Mouse (Mus musculus) midbrain, postnatal 0 days (tissue): ENCODE measurements around the gene Slc25a13. TPM values are rescaled to one million over a fixed set of nuclear protein-coding genes. Genes with fewer than 3 reads are reported as not detected.

ENCODE experiments used
- ATAC-seq: fragments of 200-750 bp; cut with Nextera tagmentation; 2 replicates; pipeline ENCODE4 v1.8.0; 2017; ENCODE audit warnings: moderate number of reproducible peaks, mild to moderate bottlenecking, moderate TSS enrichment, moderate library complexity; ENCODE audit not compliant: low FRiP score
- DNase-seq: peaks from one replicate; pipeline ENCODE4 v3.0.0-alpha.2; 2015; ENCODE audit warnings: low spot score
- H3K27ac ChIP-seq: fragments of 300-500 bp; sonication (generic); 2 replicates; pipeline ENCODE4 v1.5.1; 2014; ENCODE audit warnings: low read depth, mild to moderate bottlenecking, low read length, mixed read lengths
- H3K27me3 ChIP-seq: fragments of 300-500 bp; sonication (generic); 2 replicates; pipeline ENCODE4 v1.6.1; 2014; ENCODE audit warnings: low read length, control low read depth, mixed read lengths; ENCODE audit not compliant: insufficient read depth
- H3K36me3 ChIP-seq: fragments of 300-500 bp; sonication (generic); 2 replicates; pipeline ENCODE4 v1.6.1; 2014; ENCODE audit warnings: low read length, control low read depth, mixed read lengths; ENCODE audit not compliant: insufficient read depth
- H3K4me1 ChIP-seq: fragments of 300-500 bp; sonication (generic); 2 replicates; pipeline ENCODE4 v1.6.1; 2014; ENCODE audit warnings: mild to moderate bottlenecking, control low read depth, antibody characterized with exemption, low read length, mixed read lengths; ENCODE audit not compliant: insufficient read depth
- H3K4me2 ChIP-seq: fragments of 300-500 bp; sonication (generic); 2 replicates; pipeline ENCODE4 v1.6.1; 2014; ENCODE audit warnings: low read depth, mild to moderate bottlenecking, low read length, mixed read lengths; ENCODE audit not compliant: poor library complexity, severe bottlenecking
- H3K4me3 ChIP-seq: fragments of 300-500 bp; sonication (generic); 2 replicates; pipeline ENCODE4 v1.5.1; 2014; ENCODE audit warnings: low read depth, mild to moderate bottlenecking, low read length, moderate library complexity
- H3K9ac ChIP-seq: fragments of 300-500 bp; sonication (generic); replicated peaks from 2 replicates; pipeline ENCODE4 v1.6.1; 2014; ENCODE audit warnings: mild to moderate bottlenecking, low read length, moderate library complexity, mixed read lengths; ENCODE audit not compliant: poor library complexity, severe bottlenecking
- H3K9me3 ChIP-seq: fragments of 300-500 bp; sonication (generic); 2 replicates; pipeline ENCODE4 v1.6.1; 2016; ENCODE audit warnings: low read length, control low read depth
- CTCF ChIP-seq: IDR thresholded peaks from 2 replicates; pipeline ENCODE4 v1.5.1; 2016; ENCODE audit warnings: antibody characterized with exemption, mild to moderate bottlenecking
- WGBS: fragments of 180-500 bp; shearing (Covaris S2); extraction: QIAGEN DNeasy Blood & Tissue Kit; methylation state at CpG from one replicate; pipeline ENCODE4 v1.1.7; 2014; 5-methylcytosine and 5-hydroxymethylcytosine counted together
- polyA plus RNA-seq: library from polyadenylated mRNA; unstranded; fragments of >200 nt; fragmentation: Nextera tagmentation; extraction: Ambion mirVana; gene quantifications from 2 replicates; pipeline ENCODE4 v1.2.1, GENCODE M21; 2015
- total RNA-seq: library from RNA; depleted of rRNA; stranded (reverse); fragments of >200 nt; gene quantifications from 2 replicates; pipeline ENCODE4 v1.2.3, GENCODE M21; 2014

The Slc25a13 gene
- total and polyA plus RNA-seq, 2 experiments from 2014 or later = 2.1 to 2.4 TPM

DNA sequence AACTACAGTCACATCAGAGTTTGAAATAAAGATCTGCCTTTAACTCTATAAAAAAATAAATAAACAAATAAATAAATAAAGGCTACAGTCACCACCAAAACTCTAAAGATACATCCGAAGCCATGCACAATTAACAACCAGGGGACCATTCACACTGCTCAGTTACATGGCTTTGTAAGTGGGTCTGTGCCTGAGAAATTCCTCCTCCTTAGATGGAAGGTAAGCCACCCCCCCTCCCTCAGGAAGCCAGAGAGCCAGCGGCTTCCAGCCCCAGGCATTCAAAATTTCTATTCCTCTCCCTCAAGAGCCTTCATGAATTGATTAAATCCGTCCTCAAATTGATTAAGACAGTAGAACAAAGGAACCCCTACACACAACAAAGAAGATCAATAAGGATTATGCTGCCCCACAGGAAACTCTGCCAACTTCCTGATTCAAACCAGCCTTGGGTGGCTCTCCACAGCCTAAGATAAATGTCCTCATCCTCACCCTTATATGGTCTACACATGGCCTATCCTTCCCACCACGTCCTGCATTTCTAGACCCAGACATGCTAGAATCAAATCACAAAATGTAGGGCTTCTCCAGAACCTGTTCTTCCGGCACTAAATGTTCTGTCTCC, 41.5 kb downstream of the Slc25a13 start:
- Histone ChIP-seq H3K4me3 (no peak overlapping the region), H3K4me1 (no peaks in the 10 kb centered on the region), H3K4me2 (no peak overlapping the region), H3K27me3 (no peaks in the 10 kb centered on the region), H3K9me3 (no peaks in the 10 kb centered on the region), H3K27ac (no peak overlapping the region), H3K9ac (no peak overlapping the region), H3K36me3 (no peaks in the 10 kb centered on the region)
- ATAC-seq (no peak), DNase-seq (no peak)
- 36% methylated on average over 5 of the region's 5 CpGs for WGBS
- no peak for TF ChIP-seq CTCF

DNA sequence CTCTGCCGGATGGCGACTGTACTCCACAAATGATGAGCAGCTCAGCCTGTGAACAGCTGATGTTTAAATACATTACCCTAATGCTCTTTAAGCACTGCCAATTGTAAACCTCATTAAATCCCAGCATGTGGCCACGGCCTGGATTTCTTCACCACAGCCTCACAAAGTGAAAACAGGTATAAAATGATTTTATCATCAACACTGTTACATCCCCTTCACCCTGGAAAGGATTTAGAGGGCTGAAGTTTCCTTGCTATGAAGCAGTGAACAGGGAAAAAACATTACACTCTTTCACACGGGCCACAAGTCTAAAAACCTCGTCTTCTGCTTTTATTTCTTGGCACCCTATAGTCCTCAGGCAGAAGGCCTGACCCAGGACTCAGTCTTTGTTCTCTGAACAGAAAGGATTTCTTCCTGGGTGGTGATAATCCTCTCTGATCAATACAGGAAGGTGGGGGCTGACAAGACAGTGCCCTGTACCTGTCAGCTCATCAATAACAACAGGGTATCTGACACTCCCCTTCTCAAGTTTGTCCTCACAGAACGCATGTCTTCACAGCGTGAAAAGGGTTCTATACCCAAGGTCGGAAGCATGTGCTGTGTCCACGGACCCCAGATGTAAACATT, 42.9 kb downstream of the Slc25a13 start:
- Histone ChIP-seq H3K4me1 (no peaks in the 10 kb centered on the region), H3K9me3 (no peaks in the 10 kb centered on the region), H3K27ac (no peak overlapping the region), H3K4me2 (no peak overlapping the region), H3K36me3 (no peaks in the 10 kb centered on the region), H3K9ac (no peak overlapping the region), H3K4me3 (no peak overlapping the region), H3K27me3 (no peaks in the 10 kb centered on the region)
- DNase-seq (peak; percentile 52), ATAC-seq (peak; percentile 67; the same call in 1 of the 2 replicates)
- WGBS = 26% methylated on average over 9 of the region's 9 CpGs
- no peak for TF ChIP-seq CTCF

DNA sequence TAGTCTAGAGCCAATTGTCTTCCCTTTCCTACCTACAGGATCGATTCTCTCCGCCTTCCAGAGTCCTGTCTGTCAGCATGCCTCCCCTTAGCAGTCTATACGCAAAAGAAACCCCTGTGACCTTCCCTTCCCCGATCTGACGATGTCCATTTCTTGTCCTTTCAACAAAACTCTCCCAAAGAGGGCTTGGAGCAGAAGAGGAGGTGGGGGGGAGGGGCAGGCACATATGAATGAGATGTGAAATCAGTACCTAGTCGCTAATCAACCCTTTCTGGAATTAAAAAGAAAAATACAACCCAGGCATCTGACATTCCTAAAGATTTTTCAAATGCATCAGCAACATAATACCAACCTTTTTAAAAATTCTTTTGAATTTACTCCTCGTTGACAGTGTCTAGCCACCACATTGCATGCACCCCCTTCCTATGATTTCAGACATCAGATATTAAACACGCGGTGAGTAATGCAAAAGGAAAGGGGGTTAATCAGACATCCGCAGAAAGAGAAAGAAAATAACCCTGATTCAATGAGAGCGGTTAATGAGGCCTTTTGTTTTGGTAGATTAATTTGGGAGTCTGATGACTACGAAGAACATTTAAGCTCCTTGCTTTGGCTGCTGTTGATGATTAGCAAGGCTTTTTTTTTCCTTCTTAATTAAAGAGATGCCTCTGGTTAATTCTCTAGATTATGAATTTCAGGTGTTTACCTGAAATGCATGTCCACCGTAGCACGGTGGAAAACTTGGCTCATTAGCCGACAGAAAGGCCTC, 43.6 kb downstream of the Slc25a13 start:
- WGBS = 26% methylated on average over 15 of the region's 15 CpGs
- no peaks in the 10 kb centered on the region for H3K9me3 ChIP-seq
- H3K9ac ChIP-seq = no peak overlapping the region
- H3K4me1 ChIP-seq = no peaks in the 10 kb centered on the region
- no peak overlapping the region for H3K4me3 ChIP-seq
- no peak overlapping the region for H3K4me2 ChIP-seq
- H3K36me3 ChIP-seq = no peaks in the 10 kb centered on the region
- no peak for TF ChIP-seq CTCF
- no peak overlapping the region for H3K27ac ChIP-seq
- DNase-seq (no peak), ATAC-seq (no peak)
- no peaks in the 10 kb centered on the region for H3K27me3 ChIP-seq

DNA sequence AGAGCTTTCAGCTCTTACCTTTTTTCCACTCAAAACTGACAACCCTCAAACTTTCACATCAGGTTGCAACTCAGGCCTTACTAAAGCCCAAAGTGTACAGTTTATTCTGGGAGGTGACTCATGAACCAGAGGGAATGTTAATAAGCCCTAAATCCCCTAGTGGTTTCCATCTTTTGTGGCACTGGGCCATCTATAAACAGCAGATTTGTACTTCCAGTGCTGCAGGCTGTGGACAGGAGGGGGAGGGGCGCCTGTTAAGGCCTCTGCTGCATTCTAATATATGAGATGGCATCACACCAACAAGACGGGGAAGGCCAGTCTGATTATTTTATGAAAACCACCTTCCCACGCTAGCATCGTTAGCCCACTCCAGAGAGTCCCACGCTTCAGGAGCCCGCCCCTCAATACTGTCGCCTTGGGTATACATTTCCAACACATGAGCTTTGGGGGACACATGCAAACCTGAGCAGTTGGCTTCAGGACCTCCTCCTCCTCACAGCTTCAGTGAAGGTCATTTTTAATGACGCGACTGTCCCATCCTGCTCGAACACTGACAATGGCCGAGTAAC, 48.3 kb downstream of the Slc25a13 start:
- WGBS = 70% methylated on average over 11 of the region's 11 CpGs
- DNase-seq = peak; percentile 15
- H3K36me3 ChIP-seq = no peaks in the 10 kb centered on the region

DNA sequence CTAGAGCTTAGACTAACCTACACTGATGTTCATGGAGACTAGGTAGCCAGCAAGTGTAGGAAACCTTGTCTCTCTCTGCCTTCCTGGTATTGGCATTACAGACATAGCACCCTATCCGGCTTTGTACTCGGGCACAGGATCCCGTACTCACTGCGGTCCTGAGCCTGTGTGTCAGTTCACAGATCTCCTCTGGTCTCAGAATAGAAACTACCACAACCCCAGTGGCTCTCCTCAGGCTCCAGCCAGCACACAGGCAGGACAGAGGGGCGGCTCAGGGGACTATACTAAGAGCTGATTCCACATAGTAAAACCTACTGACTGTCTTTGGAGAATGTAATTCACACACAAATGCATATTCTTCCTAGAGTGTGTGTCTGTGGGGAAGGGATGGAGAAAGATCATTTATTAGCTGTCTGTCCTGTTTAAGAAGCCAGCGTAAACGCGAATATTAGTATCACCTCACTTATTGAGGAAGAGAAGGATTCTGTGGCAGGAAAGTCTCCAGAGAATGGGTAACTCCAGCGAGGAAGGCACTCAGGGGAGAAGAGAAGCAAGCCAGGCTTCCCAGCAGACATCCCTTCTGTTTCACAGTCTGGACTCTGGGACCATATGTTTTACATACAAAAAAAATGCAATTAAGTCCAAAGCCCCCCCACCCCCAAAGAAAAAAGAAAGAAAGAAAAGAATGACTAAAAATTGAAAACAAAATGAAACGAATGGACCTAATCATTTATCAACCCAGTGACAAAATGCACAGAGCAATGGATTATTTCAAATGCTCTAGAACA, 49.4 kb downstream of the Slc25a13 start:
- TF ChIP-seq CTCF = no peak
- Histone ChIP-seq H3K9me3 (no peaks in the 10 kb centered on the region), H3K4me3 (no peak overlapping the region), H3K4me2 (no peak overlapping the region), H3K4me1 (no peaks in the 10 kb centered on the region), H3K27ac (no peak overlapping the region), H3K27me3 (no peaks in the 10 kb centered on the region), H3K9ac (no peak overlapping the region), H3K36me3 (no peaks in the 10 kb centered on the region)
- no peak for DNase-seq
- ATAC-seq = no peak
- 92% methylated on average over 10 of the region's 10 CpGs for WGBS

More for the DNA sequence above, 48.3 kb downstream of the Slc25a13 start:
- Histone ChIP-seq H3K27ac (no peak overlapping the region), H3K27me3 (no peaks in the 10 kb centered on the region), H3K4me1 (no peaks in the 10 kb centered on the region), H3K4me2 (no peak overlapping the region), H3K4me3 (no peak overlapping the region), H3K9me3 (no peaks in the 10 kb centered on the region), H3K9ac (no peak overlapping the region)
- no peak for TF ChIP-seq CTCF
- ATAC-seq = no peak
